Mouse (Mus musculus) MEL (cell line): ENCODE results near the gene Med13l. TPM values are rescaled to one million over a fixed set of nuclear protein-coding genes. Genes with fewer than 3 reads are reported as not detected.
A peak's percentile ranks its signal among the peaks of the same experiment; 100 is the strongest.

Experiments
- DNase-seq: peaks from one replicate; pipeline ENCODE4 v3.0.0; 2011; ENCODE audit warnings: low read depth, low spot score
- H3K27ac ChIP-seq: 2 replicates; pipeline ENCODE4 v1.5.1; 2012; ENCODE audit warnings: low read depth, mild to moderate bottlenecking, control low read depth, low read length, moderate library complexity; ENCODE audit not compliant: control insufficient read depth
- H3K27me3 ChIP-seq, 2 experiments: fragments of 150-350 bp in 1 of 2; sonication (generic) in 1 of 2; 2 replicates each; pipeline ENCODE4 v1.6.1; 2012; ENCODE audit warnings: low read length in 2 of 2, mild to moderate bottlenecking in 2 of 2, improper control_type of control experiment in 1 of 2, moderate library complexity in 1 of 2; ENCODE audit not compliant: insufficient read depth in 2 of 2, control insufficient read depth in 1 of 2
- H3K36me3 ChIP-seq, 2 experiments: 2 replicates each; pipeline ENCODE4 v1.6.1; 2012 to 2014; ENCODE audit warnings: low read length in 2 of 2, improper control_type of control experiment in 1 of 2, inconsistent platforms in 1 of 2, mild to moderate bottlenecking in 1 of 2; ENCODE audit not compliant: insufficient read depth in 2 of 2, control insufficient read depth in 1 of 2
- H3K4me1 ChIP-seq, 2 experiments: fragments of 150-350 bp in 1 of 2; sonication (generic) in 1 of 2; 2 replicates each; pipeline ENCODE4 v1.6.1; 2012; ENCODE audit warnings: low read length in 2 of 2, improper control_type of control experiment in 1 of 2, mild to moderate bottlenecking in 1 of 2; ENCODE audit not compliant: insufficient read depth in 2 of 2, control insufficient read depth in 1 of 2
- H3K4me3 ChIP-seq, 2 experiments: fragments of 150-350 bp in 1 of 2; sonication (generic) in 1 of 2; 2 replicates each; pipeline ENCODE4 v1.5.1; 2012; ENCODE audit warnings: low read depth in 2 of 2, low read length in 2 of 2, mild to moderate bottlenecking in 2 of 2, moderate library complexity in 2 of 2, control low read depth in 1 of 2, improper control_type of control experiment in 1 of 2; ENCODE audit not compliant: control insufficient read depth in 1 of 2, insufficient read depth in 1 of 2
- H3K79me2 ChIP-seq: 2 replicates; pipeline ENCODE4 v1.6.1; 2012; ENCODE audit warnings: mild to moderate bottlenecking, low read length, moderate library complexity; ENCODE audit not compliant: control insufficient read depth, poor library complexity, insufficient read depth
- H3K9ac ChIP-seq: 2 replicates; pipeline ENCODE4 v1.6.1; 2012; ENCODE audit warnings: low read depth, mild to moderate bottlenecking, control low read depth, low read length, moderate library complexity; ENCODE audit not compliant: control insufficient read depth, poor library complexity, severe bottlenecking
- H3K9me3 ChIP-seq: fragments of 150-350 bp; sonication (generic); replicated peaks from 2 replicates; pipeline ENCODE4 v1.6.1; 2012; ENCODE audit warnings: mild to moderate bottlenecking, low read length, improper control_type of control experiment, moderate library complexity; ENCODE audit not compliant: insufficient read depth
- BHLHE40 ChIP-seq: IDR thresholded peaks from 2 replicates; pipeline ENCODE4 v1.6.1; 2012; ENCODE audit warnings: low read depth, mild to moderate bottlenecking, inconsistent platforms, low read length, improper control_type of control experiment, borderline replicate concordance
- CHD2 ChIP-seq: IDR thresholded peaks from 2 replicates; pipeline ENCODE4 v1.6.1; 2011; ENCODE audit warnings: low read length, improper control_type of control experiment
- CTCF ChIP-seq, 3 experiments: IDR thresholded peaks in 2 of 3; conservative IDR thresholded peaks in 1 of 3; 2 replicates each; pipeline ENCODE4 v1.5.1; 2011 to 2012; ENCODE audit warnings: low read length in 3 of 3, low read depth in 2 of 3, mild to moderate bottlenecking in 2 of 3, improper control_type of control experiment in 1 of 3, inconsistent platforms in 1 of 3, mixed read lengths in 1 of 3, moderate library complexity in 1 of 3; ENCODE audit not compliant: control insufficient read depth in 1 of 3, insufficient read depth in 1 of 3, poor library complexity in 1 of 3, severe bottlenecking in 1 of 3
- KAT2A ChIP-seq: conservative IDR thresholded peaks from 2 replicates; pipeline ENCODE4 v1.6.1; 2012; ENCODE audit warnings: low read depth, low read length, improper control_type of control experiment, inconsistent platforms
- MAZ ChIP-seq: IDR thresholded peaks from 2 replicates; pipeline ENCODE4 v1.6.1; 2012; ENCODE audit warnings: low read depth, mild to moderate bottlenecking, inconsistent platforms, low read length, improper control_type of control experiment
- MEF2A ChIP-seq: IDR thresholded peaks from 2 replicates; pipeline ENCODE4 v1.6.1; 2014; ENCODE audit warnings: low read depth, mild to moderate bottlenecking, inconsistent platforms, low read length, improper control_type of control experiment; ENCODE audit not compliant: poor library complexity, insufficient replicate concordance, severe bottlenecking; ENCODE audit errors: extremely low read depth
- MXI1 ChIP-seq: IDR thresholded peaks from 2 replicates; pipeline ENCODE4 v1.6.1; 2011; ENCODE audit warnings: mild to moderate bottlenecking, low read depth, low read length, improper control_type of control experiment
- NELFE ChIP-seq: IDR thresholded peaks from 2 replicates; pipeline ENCODE4 v1.6.1; 2011; ENCODE audit warnings: low read depth, low read length, improper control_type of control experiment
- NRF1 ChIP-seq: IDR thresholded peaks from 2 replicates; pipeline ENCODE4 v1.6.1; 2014; ENCODE audit warnings: low read depth, mild to moderate bottlenecking, inconsistent platforms, low read length, improper control_type of control experiment, moderate library complexity; ENCODE audit not compliant: poor library complexity, insufficient read depth, severe bottlenecking
- POLR2AphosphoS2 ChIP-seq: IDR thresholded peaks from 2 replicates; pipeline ENCODE4 v1.6.1; 2011; ENCODE audit warnings: low read length, improper control_type of control experiment
- POLR2AphosphoS5 ChIP-seq: IDR thresholded peaks from 2 replicates; pipeline ENCODE4 v1.6.1; 2012; ENCODE audit warnings: low read depth, borderline replicate concordance, mild to moderate bottlenecking, inconsistent platforms, low read length, moderate library complexity, mixed read lengths
- SMC3 ChIP-seq: IDR thresholded peaks from 2 replicates; pipeline ENCODE4 v1.6.1; 2011; ENCODE audit warnings: low read depth, low read length, improper control_type of control experiment
- TBP ChIP-seq: IDR thresholded peaks from 2 replicates; pipeline ENCODE4 v1.8.0; 2011; ENCODE audit warnings: low read depth, low read length, improper control_type of control experiment
- TCF12 ChIP-seq: IDR thresholded peaks from 2 replicates; pipeline ENCODE4 v1.6.1; 2014; ENCODE audit warnings: low read depth, mild to moderate bottlenecking, inconsistent platforms, low read length, improper control_type of control experiment, moderate library complexity
- USF2 ChIP-seq, 2 experiments: IDR thresholded peaks; 2 replicates each; pipeline ENCODE4 v1.6.1; 2011 to 2012; ENCODE audit warnings: improper control_type of control experiment in 2 of 2, low read length in 2 of 2, borderline replicate concordance in 1 of 2, inconsistent platforms in 1 of 2, low read depth in 1 of 2, mild to moderate bottlenecking in 1 of 2; ENCODE audit not compliant: insufficient read depth in 1 of 2
- ZC3H11A ChIP-seq: IDR thresholded peaks from 2 replicates; pipeline ENCODE4 v1.6.1; 2012; ENCODE audit warnings: low read depth, mild to moderate bottlenecking, inconsistent platforms, low read length, improper control_type of control experiment
- ZKSCAN1 ChIP-seq: IDR thresholded peaks from 2 replicates; pipeline ENCODE4 v1.6.1; 2012; ENCODE audit warnings: low read depth, mild to moderate bottlenecking, inconsistent platforms, low read length, improper control_type of control experiment, moderate library complexity
- ZMIZ1 ChIP-seq: IDR thresholded peaks from 2 replicates; pipeline ENCODE4 v1.6.1; 2012; ENCODE audit warnings: low read depth, mild to moderate bottlenecking, inconsistent platforms, low read length, improper control_type of control experiment, moderate library complexity
- ZNF384 ChIP-seq: IDR thresholded peaks from 2 replicates; pipeline ENCODE4 v1.6.1; 2012; ENCODE audit warnings: low read depth, mild to moderate bottlenecking, inconsistent platforms, low read length, improper control_type of control experiment
- polyA plus RNA-seq, 2 experiments: library from polyadenylated mRNA; stranded (reverse) in 1 of 2; unstranded in 1 of 2; fragments of >175 nt in 1 of 2; fragments of >200 nt in 1 of 2; gene quantifications; 2 replicates each; pipeline versions ENCODE4 v1.2.1 to v1.2.4; 2012; ENCODE audit warnings: low replicate concordance in 2 of 2, low read depth in 1 of 2; ENCODE audit not compliant: insufficient read length in 2 of 2, insufficient read depth in 1 of 2, missing spikeins in 1 of 2
- total RNA-seq: library from RNA; depleted of rRNA; stranded (reverse); fragments of 300-350 nt; gene quantifications from 2 replicates; pipeline ENCODE4 v1.2.3, GENCODE M21; 2012

Gene Med13l
- total and polyA plus RNA-seq, 3 experiments = 13.4 to 16.1 TPM; not detected in 1

- TF ChIP-seq NRF1 = no peak
- no peak; the same call in 1 of the 2 replicates for TF ChIP-seq MXI1
- TF ChIP-seq TBP = no peak
- TF ChIP-seq SMC3 = 0 out of 2 replicates have a peak, but pooled peaks have one; percentile 5
- no peak for TF ChIP-seq CTCF (IDR thresholded peaks at IDR 0.05 in 2 of 3, conservative IDR thresholded peaks at IDR 0.05 in 1 of 3; ENCODE audit: control insufficient read depth in 1 of 3, insufficient read depth in 1 of 3, low read depth in 2 of 3, low read length in 3 of 3, poor library complexity in 1 of 3, severe bottlenecking in 1 of 3)
- no peak for TF ChIP-seq ZMIZ1
- no peak for TF ChIP-seq POLR2AphosphoS5
- TF ChIP-seq NELFE = no peak
- no peak for TF ChIP-seq ZC3H11A
- no peak for TF ChIP-seq KAT2A
- TF ChIP-seq ZNF384 = no peak
- TF ChIP-seq TCF12 = peak; percentile 49
- no peak for TF ChIP-seq MEF2A
- TF ChIP-seq MAZ = no peak
- peak; percentile 94 for TF ChIP-seq ZKSCAN1
Observed at GRCm38 (mm10) chr5:118556387-118556937, 4.0 kb upstream of the Med13l start (continued).

GRCm38 (mm10) chr5:118558841-118559240 is 1.6 kb upstream of the Med13l start:
- no peak overlapping the region for H3K27ac ChIP-seq
- DNase-seq = no peak
- TF ChIP-seq CHD2 (no peak), MXI1 (no peak), BHLHE40 (no peak), USF2 (IDR thresholded peaks at IDR 0.05; ENCODE audit: borderline replicate concordance in 1 of 2, insufficient read depth in 1 of 2, low read depth in 1 of 2, low read length in 2 of 2) (no peak), POLR2AphosphoS2 (no peak)
- TF ChIP-seq, all 39 proteins: peak for 0
- Histone ChIP-seq H3K4me3 (no peak overlapping the region), H3K27me3 (no peaks in the 10 kb centered on the region), H3K9ac (no peak overlapping the region), H3K9me3 (no peaks in the 10 kb centered on the region), H3K79me2 (peaks cover 37% of the 10 kb centered on the region), H3K36me3 (peaks cover 0 to 26% of the 10 kb centered on the region in 2 experiments; a peak in 2 of 4 replicates), H3K4me1 (peaks cover 8 to 30% of the 10 kb centered on the region in 2 experiments; a peak in 3 of 4 replicates)
